Mouse (Mus musculus) megakaryocyte, embryonic 14.5 days (primary cell): Measurements from ENCODE around the gene B3gntl1. TPM values are rescaled to one million over a fixed set of nuclear protein-coding genes. Genes with fewer than 3 reads are reported as not detected.
A peak's percentile ranks its signal among the peaks of the same experiment; 100 is the strongest.

Experiments used
- H3K27me3 ChIP-seq: replicated peaks from 2 replicates; pipeline ENCODE3; 2012; ENCODE audit warnings: inconsistent platforms
- H3K36me3 ChIP-seq: replicated peaks from 2 replicates; pipeline ENCODE3; 2012; ENCODE audit warnings: low read length, inconsistent platforms, mixed read lengths
- H3K4me1 ChIP-seq: 2 replicates; pipeline ENCODE4 v1.6.1; 2012; ENCODE audit warnings: inconsistent platforms
- H3K4me3 ChIP-seq: replicated peaks from 2 replicates; pipeline ENCODE3; 2012; ENCODE audit warnings: moderate library complexity, mild to moderate bottlenecking, inconsistent platforms
- H3K9me3 ChIP-seq: 2 replicates; pipeline ENCODE4 v1.6.1; 2012; ENCODE audit warnings: inconsistent platforms
- FLI1 ChIP-seq: IDR thresholded peaks from 2 replicates; pipeline ENCODE4 v1.6.1; 2012; ENCODE audit warnings: low read length, inconsistent platforms, mixed read lengths
- GATA1 ChIP-seq: IDR thresholded peaks from 3 replicates; pipeline ENCODE4 v1.6.1; 2012; ENCODE audit warnings: mixed read lengths, low read length, inconsistent platforms, borderline replicate concordance
- polyA plus RNA-seq: library from polyadenylated mRNA; stranded (reverse); fragments of >175 nt; gene quantifications from 2 replicates; pipeline ENCODE4 v1.2.3, GENCODE M21; 2012; ENCODE audit warnings: low replicate concordance; ENCODE audit not compliant: insufficient read depth

The B3gntl1 gene
- polyA plus RNA-seq, 1 experiment: 0.60 TPM

- Histone ChIP-seq H3K27me3 (no peaks in the 10 kb centered on the region), H3K9me3 (no peaks in the 10 kb centered on the region), H3K4me1 (peaks cover 89% of the 10 kb centered on the region), H3K4me3 (peak overlapping the region; percentile 46), H3K36me3 (no peaks in the 10 kb centered on the region)
- no peak for TF ChIP-seq GATA1
- TF ChIP-seq FLI1: no peak
Measured at GRCm38 (mm10) chr11:121686091-121686490, 13.1 kb upstream of the B3gntl1 start.

GRCm38 (mm10) chr11:121685491-121686001, 12.6 kb upstream of the B3gntl1 start:
- Histone ChIP-seq H3K4me3 (peak overlapping the region; percentile 50), H3K36me3 (no peaks in the 10 kb centered on the region), H3K27me3 (no peaks in the 10 kb centered on the region), H3K4me1 (peaks cover 87% of the 10 kb centered on the region), H3K9me3 (no peaks in the 10 kb centered on the region)
- no peak for TF ChIP-seq GATA1
- TF ChIP-seq FLI1: no peak

- no peaks in the 10 kb centered on the region for H3K36me3 ChIP-seq
- peaks cover 9% of the 10 kb centered on the region for H3K9me3 ChIP-seq
- H3K4me1 ChIP-seq: peaks cover 82% of the 10 kb centered on the region
- no peak for TF ChIP-seq FLI1
- TF ChIP-seq GATA1: no peak
- H3K27me3 ChIP-seq: no peaks in the 10 kb centered on the region
- no peak overlapping the region for H3K4me3 ChIP-seq
Measured at GRCm38 (mm10) chr11:121683243-121683642, 10.3 kb upstream of the B3gntl1 start.

- Histone ChIP-seq H3K4me1 (peaks cover 57% of the 10 kb centered on the region), H3K4me3 (no peak overlapping the region), H3K9me3 (peaks cover 16% of the 10 kb centered on the region), H3K36me3 (peaks cover 6% of the 10 kb centered on the region), H3K27me3 (no peaks in the 10 kb centered on the region)
- TF ChIP-seq FLI1 (no peak), GATA1 (no peak)
Measured at GRCm38 (mm10) chr11:121680750-121681149, 7.8 kb upstream of the B3gntl1 start.

GRCm38 (mm10) chr11:121679581-121679980, 6.6 kb upstream of the B3gntl1 start:
- H3K4me1 ChIP-seq: peaks cover 45% of the 10 kb centered on the region

GRCm38 (mm10) chr11:121676836-121677235, 3.9 kb upstream of the B3gntl1 start:
- no peak overlapping the region for H3K4me3 ChIP-seq
- TF ChIP-seq FLI1: no peak
- TF ChIP-seq GATA1: no peak
- H3K9me3 ChIP-seq: peaks cover 16% of the 10 kb centered on the region
- no peaks in the 10 kb centered on the region for H3K27me3 ChIP-seq
- peaks cover 6% of the 10 kb centered on the region for H3K36me3 ChIP-seq
- peaks cover 37% of the 10 kb centered on the region for H3K4me1 ChIP-seq

More at GRCm38 (mm10) chr11:121679581-121679980, 6.6 kb upstream of the B3gntl1 start:
- no peak overlapping the region for H3K4me3 ChIP-seq
- H3K36me3 ChIP-seq: peaks cover 6% of the 10 kb centered on the region
- TF ChIP-seq GATA1: no peak
- TF ChIP-seq FLI1: no peak
- peaks cover 16% of the 10 kb centered on the region for H3K9me3 ChIP-seq
- H3K27me3 ChIP-seq: no peaks in the 10 kb centered on the region

GRCm38 (mm10) chr11:121673629-121674028, 676 bp upstream of the B3gntl1 start:
- TF ChIP-seq GATA1 (no peak), FLI1 (no peak)
- Histone ChIP-seq H3K36me3 (peaks cover 30% of the 10 kb centered on the region), H3K4me1 (peaks cover 27% of the 10 kb centered on the region), H3K4me3 (peak overlapping the region; percentile 98), H3K27me3 (no peaks in the 10 kb centered on the region), H3K9me3 (peaks cover 8% of the 10 kb centered on the region; the same call in 1 of the 2 replicates)

GRCm38 (mm10) chr11:121672312-121672989, 502 bp downstream of the B3gntl1 start:
- Histone ChIP-seq H3K4me3 (peak overlapping the region; percentile 98), H3K36me3 (peaks cover 39% of the 10 kb centered on the region), H3K9me3 (peaks cover 8% of the 10 kb centered on the region; the same call in 1 of the 2 replicates), H3K4me1 (peaks cover 27% of the 10 kb centered on the region), H3K27me3 (no peaks in the 10 kb centered on the region)
- TF ChIP-seq GATA1 (no peak), FLI1 (no peak)

- peaks cover 43% of the 10 kb centered on the region for H3K36me3 ChIP-seq
- no peak for TF ChIP-seq GATA1
- TF ChIP-seq FLI1: no peak
- no peak overlapping the region for H3K4me3 ChIP-seq
Measured at GRCm38 (mm10) chr11:121670926-121671325, 2.0 kb downstream of the B3gntl1 start.

GRCm38 (mm10) chr11:121668776-121669175, 4.2 kb downstream of the B3gntl1 start:
- TF ChIP-seq GATA1: no peak
- TF ChIP-seq FLI1: no peak

More at GRCm38 (mm10) chr11:121670926-121671325, 2.0 kb downstream of the B3gntl1 start:
- peaks cover 3% of the 10 kb centered on the region; the same call in 1 of the 2 replicates for H3K9me3 ChIP-seq
- peaks cover 27% of the 10 kb centered on the region for H3K4me1 ChIP-seq
- no peaks in the 10 kb centered on the region for H3K27me3 ChIP-seq

More at GRCm38 (mm10) chr11:121668776-121669175, 4.2 kb downstream of the B3gntl1 start:
- H3K4me1 ChIP-seq: peaks cover 31% of the 10 kb centered on the region
- no peaks in the 10 kb centered on the region for H3K27me3 ChIP-seq
- no peak overlapping the region for H3K4me3 ChIP-seq
- H3K36me3 ChIP-seq: peaks cover 57% of the 10 kb centered on the region
- H3K9me3 ChIP-seq: no peaks in the 10 kb centered on the region
